Mouse (Mus musculus): ENCODE measurements at regions not wholly inside any gene's neighbourhood (a gene's known extent, or its start where the extent isn't known, plus 50 kb on each side); places are given as distances from the start of the nearest gene placed in this dataset.
A peak's percentile ranks its signal among the peaks of the same experiment; 100 is the strongest.

DNA sequence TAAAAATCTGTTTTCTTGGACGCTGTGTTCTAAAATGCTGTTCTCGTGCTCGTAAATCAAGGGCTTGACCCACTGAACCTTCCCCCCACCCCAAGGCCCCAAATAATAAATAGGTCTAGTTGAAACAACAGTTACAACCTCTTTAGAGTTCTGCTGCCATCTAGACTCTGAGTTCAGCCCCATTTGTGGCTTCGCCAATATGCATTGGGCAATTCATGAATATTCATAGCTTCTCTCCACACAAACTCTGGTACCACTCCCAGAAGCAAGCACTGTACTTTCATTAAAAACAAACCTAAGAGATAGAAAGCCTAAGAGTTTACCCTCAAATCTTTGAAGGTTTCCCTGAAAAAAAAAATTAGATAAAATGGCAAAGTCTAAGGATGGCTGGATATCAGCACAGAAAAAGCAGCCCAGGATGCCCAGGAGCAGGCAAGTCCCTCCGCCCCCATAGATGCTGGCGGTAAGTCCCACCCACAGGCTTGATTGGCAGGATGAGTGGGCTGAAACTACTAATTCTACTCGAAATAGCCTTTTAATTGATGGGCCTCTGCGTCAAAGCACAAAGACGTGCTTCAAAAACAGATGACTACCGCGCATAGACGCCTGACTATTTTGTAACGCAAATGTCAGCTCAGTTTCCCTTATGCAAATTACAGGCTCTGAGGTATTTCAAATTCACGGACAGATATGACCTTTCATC is 106.0 kb upstream of the Sh3bp4 start:
- DNase-seq (ENCODE audit: low spot score) = no peak

- no peak for DNase-seq (ENCODE audit: low spot score)
Measured at GRCm38 (mm10) chr1:88966416-88966815, 103.8 kb upstream of the Sh3bp4 start.

- DNase-seq (ENCODE audit: low spot score) = no peak
Measured at GRCm38 (mm10) chr1:88968142-88968541, 102.1 kb upstream of the Sh3bp4 start.

DNA sequence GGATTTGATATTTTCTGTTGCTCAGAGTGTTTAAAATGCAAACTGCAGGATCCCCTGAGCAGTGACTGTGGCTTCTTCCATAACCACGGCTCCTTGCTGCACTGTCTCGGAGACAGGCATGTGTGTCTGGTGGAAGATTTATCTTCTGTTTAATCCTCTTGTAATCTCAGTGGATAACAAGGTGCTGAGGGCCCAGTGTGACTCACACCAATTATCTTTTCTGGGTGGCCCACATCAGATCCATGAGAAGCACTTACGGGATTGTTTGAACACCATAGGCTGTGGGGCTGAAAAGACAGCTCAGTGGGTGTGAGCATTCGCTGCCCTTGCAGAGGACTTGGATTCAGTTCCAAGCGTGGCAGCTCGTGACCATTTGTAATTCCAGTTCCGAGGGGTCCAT is 101.2 kb upstream of the Sh3bp4 start:
- no peak for DNase-seq (ENCODE audit: low spot score)

GRCm38 (mm10) chr1:88969630-88970029 is 100.6 kb upstream of the Sh3bp4 start:
- no peak for DNase-seq (ENCODE audit: low spot score)

GRCm38 (mm10) chr1:88976101-88976500 is 94.1 kb upstream of the Sh3bp4 start:
- DNase-seq (ENCODE audit: low spot score) = no peak

GRCm38 (mm10) chr1:88988011-88988695 is 82.1 kb upstream of the Sh3bp4 start:
- DNase-seq (ENCODE audit: low spot score) = no peak

- DNase-seq (ENCODE audit: low spot score) = no peak
Measured at GRCm38 (mm10) chr1:88994588-88995331, 75.5 kb upstream of the Sh3bp4 start.

GRCm38 (mm10) chr1:88995945-88996344 is 74.3 kb upstream of the Sh3bp4 start:
- DNase-seq (ENCODE audit: low spot score) = no peak

DNA sequence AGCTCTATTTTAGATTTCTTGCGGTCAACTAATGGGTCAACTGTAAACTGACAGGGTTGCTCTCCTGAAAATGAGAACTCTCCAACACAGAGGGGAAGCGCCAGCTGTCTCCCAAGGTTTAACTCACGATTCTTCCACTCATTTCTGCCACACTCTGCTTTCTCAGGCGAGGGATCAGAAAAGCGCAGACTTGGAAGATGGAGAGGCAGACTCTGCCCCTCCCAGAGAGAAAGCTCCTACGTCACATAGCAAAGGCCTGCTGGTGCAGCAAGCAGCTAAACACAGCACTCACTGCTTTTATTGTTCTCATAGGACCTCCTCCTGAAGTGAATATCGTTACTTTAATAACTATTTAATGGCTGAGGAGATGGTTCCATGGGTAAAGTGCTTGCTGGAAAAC is 73.6 kb upstream of the Sh3bp4 start:
- DNase-seq (ENCODE audit: low spot score) = no peak

- DNase-seq (ENCODE audit: low spot score) = no peak
Measured at GRCm38 (mm10) chr1:88997847-88998246, 72.4 kb upstream of the Sh3bp4 start.

DNA sequence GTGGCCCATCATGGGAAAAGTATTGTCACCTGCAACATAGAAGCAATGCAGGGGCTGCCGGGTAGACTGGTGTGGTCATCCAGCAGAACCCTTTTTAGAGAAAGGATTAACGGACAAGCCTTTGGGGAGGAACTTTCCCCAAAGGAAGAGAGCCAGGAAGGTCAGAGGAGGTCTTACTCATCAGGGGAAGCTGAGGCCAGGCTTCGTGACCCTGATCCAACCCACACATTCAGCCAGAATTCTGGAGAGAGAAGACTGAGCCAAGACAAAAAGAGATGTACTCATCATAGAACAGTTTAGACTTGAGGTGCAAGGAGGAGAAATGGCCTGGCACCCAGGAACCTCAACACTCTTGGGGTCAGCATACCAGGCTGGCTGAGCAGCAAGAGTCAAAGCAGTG is 67.9 kb upstream of the Sh3bp4 start:
- DNase-seq (ENCODE audit: low spot score) = no peak

GRCm38 (mm10) chr1:89003752-89004151 is 66.5 kb upstream of the Sh3bp4 start:
- DNase-seq (ENCODE audit: low spot score) = no peak

- DNase-seq (ENCODE audit: low spot score) = no peak
Measured at GRCm38 (mm10) chr1:89007476-89007875, 62.7 kb upstream of the Sh3bp4 start.

DNA sequence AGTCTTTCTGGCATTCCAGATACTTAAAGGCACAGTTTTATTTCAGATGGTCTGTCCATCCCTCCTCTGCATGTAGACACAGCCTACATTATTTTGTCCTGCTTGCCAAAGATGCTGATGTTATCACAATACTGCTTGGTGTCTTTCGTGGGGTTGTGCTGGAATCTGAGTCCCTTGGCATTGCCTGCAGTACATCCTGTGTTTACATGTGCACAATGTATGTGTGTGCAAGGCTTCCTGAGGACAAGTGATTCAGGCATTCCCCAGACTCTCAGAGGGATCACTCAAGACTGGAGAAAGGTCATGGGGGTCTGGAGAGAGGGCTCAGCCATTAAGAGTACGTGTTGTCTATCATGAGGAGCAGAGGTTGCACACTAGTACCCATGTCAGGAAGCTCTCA is 60.0 kb upstream of the Sh3bp4 start:
- DNase-seq (ENCODE audit: low spot score) = no peak

- peak; percentile 32 for DNase-seq (ENCODE audit: low spot score)
Measured at GRCm38 (mm10) chr1:89011454-89011853, 58.8 kb upstream of the Sh3bp4 start.

DNA sequence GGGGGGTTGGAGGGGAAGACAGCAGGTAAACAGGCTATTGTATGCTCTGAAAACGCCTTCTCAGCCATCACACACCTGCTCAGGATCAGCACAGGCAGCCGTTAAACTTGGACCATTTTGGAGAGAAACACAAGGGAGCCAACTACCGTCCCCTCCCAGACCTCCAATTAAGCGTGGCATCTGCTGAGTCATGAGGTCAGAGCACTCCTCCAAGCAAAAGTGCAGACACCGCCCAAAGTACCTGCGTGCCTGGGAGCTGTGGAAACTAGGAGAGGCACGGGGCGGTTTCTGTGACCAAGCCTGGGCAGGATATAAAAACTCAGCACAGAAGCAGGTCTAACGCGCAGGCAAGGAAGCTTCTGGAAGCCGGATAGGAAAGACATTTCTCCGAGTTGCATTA is 54.8 kb upstream of the Sh3bp4 start:
- DNase-seq (ENCODE audit: low spot score) = peak; percentile 40

DNA sequence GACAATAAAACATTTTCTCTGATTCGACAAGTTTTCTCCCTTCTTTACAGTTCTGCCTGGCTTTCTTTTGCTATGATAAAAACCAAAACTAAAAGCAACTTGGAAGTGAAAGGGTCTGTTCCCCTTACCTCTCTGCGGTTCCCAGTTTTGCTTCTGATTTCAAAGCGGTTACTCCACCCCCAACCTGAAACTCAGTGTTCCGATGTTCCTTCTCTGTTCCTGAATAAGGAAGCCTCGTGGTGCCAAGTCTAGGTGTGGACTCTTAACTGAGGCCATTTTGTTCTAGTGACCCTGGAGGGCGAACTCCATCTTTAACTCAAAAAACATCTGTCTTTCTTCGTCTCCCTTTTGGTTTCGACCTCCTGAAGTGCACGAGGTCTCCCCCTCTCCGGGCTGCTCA is 54.4 kb upstream of the Sh3bp4 start:
- no peak for DNase-seq (ENCODE audit: low spot score)

GRCm38 (mm10) chr1:89019778-89020373 is 50.3 kb upstream of the Sh3bp4 start:
- DNase-seq (ENCODE audit: low spot score) = no peak

All from ovary, postnatal 36 days (tissue).